Mouse (Mus musculus): ENCODE data around the gene Adam25. TPM values are rescaled to one million over a fixed set of nuclear protein-coding genes. Genes with fewer than 3 reads are reported as not detected.

The Adam25 gene
- polyA plus RNA-seq (2012; rRNA removed; ENCODE audit: low replicate concordance) = not detected in 2 replicates

GRCm38 (mm10) chr8:40751908-40752307, at the start of gene Adam25:
Gene Adam25, plus strand, starts transcription at chr8:40752208.

GRCm38 (mm10) chr8:40792973-40793372, 41.0 kb downstream of the Adam25 start, which contains the start of gene Adam20:
Gene Adam20, plus strand, starts transcription at chr8:40793273.

Other genes starting within 250 kb of the Adam25 start
- gene Adam24, start 77.1 kb upstream of the Adam25 start, polyA plus RNA-seq (2012; rRNA removed; ENCODE audit: low replicate concordance) = not detected in 2 replicates
- gene Adam20, start 41.1 kb downstream of the Adam25 start, polyA plus RNA-seq (2012; rRNA removed; ENCODE audit: low replicate concordance) = not detected in 2 replicates
- not detected in 2 replicates for gene Adam39, start 70.8 kb downstream of the Adam25 start, polyA plus RNA-seq (2012; rRNA removed; ENCODE audit: low replicate concordance)